Mouse (Mus musculus) cerebellum, postnatal 14 days (tissue): ENCODE measurements at regions not wholly inside any gene's neighbourhood (a gene's known extent, or its start where the extent isn't known, plus 50 kb on each side); places are given as distances from the start of the nearest gene placed in this dataset.

Experiments used
- DNase-seq, 2 experiments: peaks; one replicate each; pipeline ENCODE4 v3.0.0; 2021; ENCODE audit warnings: mixed read lengths in 2 of 2

DNA sequence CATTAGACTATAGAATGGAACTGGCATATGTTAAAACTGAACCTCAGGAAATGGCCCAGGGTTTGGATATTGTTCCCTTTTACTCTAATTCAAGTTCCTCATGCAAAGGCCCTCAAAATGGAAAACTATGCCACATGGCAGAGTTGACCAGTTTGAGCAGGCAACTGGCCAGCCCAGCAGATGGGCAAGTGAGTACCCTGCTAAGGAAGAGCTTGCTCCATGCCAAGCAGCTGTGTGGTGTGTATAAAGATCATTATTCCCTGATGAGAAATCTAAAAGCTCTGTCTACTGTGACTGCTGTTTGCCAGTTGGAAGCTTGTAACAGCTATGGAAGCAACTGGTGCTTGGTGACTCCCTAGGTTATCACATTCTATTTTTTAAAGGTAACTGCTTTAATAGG lies 453.4 kb upstream of the Foxg1 start:
- DNase-seq: peak; percentile 84

- no peak for DNase-seq
Observed at GRCm38 (mm10) chr12:48946505-48946904, 436.0 kb upstream of the Foxg1 start.

GRCm38 (mm10) chr12:48959289-48960005 lies 423.0 kb upstream of the Foxg1 start:
- peak in 1 of 2 experiments; percentile 1 for DNase-seq

- DNase-seq: no peak
Observed at GRCm38 (mm10) chr12:48960056-48960455, 422.4 kb upstream of the Foxg1 start.

DNA sequence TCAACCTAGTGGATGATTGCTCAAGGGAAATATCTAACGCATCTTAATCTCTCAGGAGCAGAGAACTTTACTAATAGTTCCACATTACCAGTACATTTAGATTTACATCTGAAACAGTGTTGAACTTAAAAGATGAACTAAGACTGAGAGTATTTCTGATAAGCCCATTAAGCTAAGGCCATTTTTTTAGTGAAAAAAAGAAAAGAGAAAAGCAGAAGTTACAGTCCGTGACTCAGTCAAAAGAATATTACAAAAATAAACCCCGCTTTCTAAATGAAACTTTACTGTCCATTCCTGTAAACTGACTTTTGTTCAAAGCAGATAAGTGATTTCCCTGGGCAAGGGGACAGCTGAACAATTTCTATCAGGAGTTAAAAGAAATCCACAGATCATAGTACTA lies 419.0 kb upstream of the Foxg1 start:
- DNase-seq: no peak
